Mouse (Mus musculus) liver, postnatal 0 days (tissue): Measurements from ENCODE around the gene Rpp40.

Experiments
- CTCF ChIP-seq: sonication (generic); IDR thresholded peaks from 2 replicates; pipeline ENCODE4 v1.5.1; 2016; ENCODE audit warnings: antibody characterized with exemption, low read depth
- EP300 ChIP-seq: IDR thresholded peaks from 2 replicates; pipeline ENCODE4 v1.6.1; 2016; ENCODE audit warnings: antibody characterized with exemption, low read depth, mild to moderate bottlenecking

DNA sequence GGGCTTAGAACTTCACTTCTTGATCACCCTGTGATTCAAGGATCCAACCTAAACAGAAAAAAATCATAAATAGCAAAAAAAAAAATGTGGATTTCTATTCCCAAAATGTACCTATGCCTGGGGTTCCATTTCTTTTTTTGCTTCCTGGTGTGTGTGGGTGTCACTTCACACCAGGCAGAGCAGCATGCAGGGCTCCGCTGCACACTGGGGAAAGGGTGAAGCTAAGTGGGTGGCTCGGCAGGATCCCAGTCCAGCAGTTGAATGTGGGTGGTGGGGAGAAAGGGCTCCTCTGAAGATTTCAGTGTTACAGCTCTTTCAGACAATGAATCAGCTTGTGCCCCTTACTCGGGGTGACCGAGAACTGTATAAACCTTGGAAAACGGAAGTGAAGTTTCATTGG, 30.8 kb downstream of the Rpp40 start:
- TF ChIP-seq CTCF (no peak), EP300 (no peak)
